Mouse (Mus musculus) natural killer cell, adult 2 months (primary cell): ENCODE measurements at regions not wholly inside any gene's neighbourhood (a gene's known extent, or its start where the extent isn't known, plus 50 kb on each side); places are given as distances from the start of the nearest gene placed in this dataset.

Experiments
- DNase-seq, 2 experiments: peaks; one replicate each; pipeline ENCODE4 v3.0.0; 2022; ENCODE audit warnings: low spot score in 2 of 2

DNA sequence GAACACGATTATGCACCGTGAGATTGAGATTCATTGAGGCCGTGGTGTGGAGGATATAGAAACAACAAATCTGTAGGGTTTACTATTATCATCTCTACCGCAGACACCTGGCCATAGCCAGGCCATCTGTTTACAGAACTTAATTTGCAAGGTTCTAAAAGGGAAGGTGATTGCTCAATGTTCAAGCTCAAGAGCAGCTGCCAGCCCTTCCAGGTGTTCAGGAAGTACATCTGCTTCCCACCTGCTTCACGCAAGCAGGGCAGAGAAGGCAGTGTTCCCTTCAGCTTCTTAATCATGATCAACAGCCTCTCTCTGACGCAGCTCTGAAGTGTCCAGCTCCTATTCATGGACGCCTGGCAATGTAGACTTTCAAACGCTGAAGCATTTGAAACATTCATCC, 202.4 kb upstream of the Prdm1 start:
- DNase-seq = no peak

DNA sequence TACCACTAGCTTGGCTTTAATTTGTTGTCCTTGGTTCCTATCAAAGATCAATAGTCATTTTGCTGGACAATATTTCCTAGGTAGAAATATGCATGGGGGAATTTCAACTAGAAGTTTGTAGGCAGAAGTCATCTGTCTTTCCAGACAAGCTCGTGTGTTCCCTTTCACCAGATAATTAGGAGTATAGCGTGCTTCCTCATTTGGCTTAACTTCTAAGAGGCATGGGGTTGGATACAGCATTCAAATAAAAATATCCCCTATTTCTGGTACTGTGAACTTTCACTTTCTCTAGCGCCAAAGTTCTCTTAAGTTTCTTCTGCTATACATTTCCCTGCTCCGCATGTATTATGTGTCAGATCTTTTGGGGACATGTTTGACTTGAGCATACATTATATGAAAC, 200.7 kb upstream of the Prdm1 start:
- no peak for DNase-seq

DNA sequence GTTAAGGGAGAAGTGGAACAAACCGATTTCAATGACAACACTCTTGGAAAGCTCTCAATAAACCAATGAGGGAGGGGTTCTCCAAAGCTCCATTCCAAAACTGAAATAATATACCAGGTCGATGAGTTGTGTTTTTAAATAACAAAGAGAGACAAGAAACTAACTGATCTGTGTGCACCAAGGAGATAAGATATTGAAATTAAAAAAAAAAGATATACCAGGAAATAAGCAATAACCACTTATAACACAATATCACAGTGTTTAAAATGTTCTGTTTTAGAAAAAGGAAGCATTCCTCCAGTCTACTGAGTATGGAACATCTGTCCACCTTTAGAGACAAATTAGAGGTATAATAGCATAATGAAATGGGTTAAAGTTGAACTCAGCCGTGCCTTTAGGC, 196.3 kb upstream of the Prdm1 start:
- no peak for DNase-seq

DNA sequence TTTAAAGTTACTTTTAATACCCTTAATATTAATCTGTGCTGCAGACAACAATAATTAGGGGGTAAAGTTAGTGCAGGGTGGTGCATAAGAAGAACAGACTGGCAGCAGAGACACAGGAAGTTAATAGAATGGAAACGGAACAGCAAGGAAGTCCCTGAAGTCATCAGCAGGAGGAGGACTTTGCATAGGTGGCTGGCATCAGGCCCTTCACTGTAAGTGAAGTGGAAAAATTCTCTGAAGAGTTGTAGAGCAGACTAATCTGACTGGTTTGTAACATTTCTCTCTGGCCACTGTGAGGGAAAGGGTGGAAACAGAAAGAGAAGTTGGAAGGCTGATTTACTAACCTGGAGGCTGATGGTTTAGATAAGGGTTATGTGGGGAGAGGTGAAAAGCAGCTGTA, 195.5 kb upstream of the Prdm1 start:
- DNase-seq = no peak

DNA sequence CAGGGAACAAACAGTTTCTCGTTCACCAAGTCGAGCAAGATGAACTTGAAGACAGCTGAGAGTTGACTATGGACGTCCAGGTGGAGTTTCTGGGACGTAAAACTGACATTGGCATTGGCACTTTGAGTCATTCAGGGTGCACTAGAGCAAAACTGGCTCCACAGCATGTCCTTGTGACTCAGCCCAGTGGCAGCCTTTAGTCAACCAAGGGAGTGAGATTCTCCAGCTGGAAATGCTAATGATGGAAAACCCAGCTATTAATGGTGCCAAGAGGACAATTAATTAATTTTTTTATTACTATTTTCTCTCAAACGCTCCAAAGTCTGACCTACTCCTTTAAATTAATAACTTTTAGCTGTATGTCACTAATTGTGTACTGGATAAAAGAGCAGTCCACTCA, 195.0 kb upstream of the Prdm1 start:
- no peak for DNase-seq

DNA sequence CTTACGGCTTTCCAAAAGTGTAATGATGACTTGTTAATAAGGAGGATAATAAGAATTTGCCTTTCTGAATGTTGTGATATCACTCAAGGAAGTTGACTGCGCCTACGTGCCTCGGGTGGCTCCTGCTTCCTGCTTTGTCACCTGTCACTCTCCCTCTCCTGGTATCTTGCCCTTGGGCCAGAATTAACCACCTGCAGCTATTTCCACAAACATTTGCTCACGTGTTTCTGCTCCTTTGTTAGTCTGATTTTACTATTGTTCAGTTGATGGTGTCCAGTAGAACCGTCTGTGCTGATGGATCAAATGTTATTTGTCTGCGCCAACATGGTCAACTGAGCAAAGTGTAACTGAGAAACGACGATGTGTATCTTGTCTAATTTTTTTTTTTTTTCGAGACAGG, 193.4 kb upstream of the Prdm1 start:
- no peak for DNase-seq

DNA sequence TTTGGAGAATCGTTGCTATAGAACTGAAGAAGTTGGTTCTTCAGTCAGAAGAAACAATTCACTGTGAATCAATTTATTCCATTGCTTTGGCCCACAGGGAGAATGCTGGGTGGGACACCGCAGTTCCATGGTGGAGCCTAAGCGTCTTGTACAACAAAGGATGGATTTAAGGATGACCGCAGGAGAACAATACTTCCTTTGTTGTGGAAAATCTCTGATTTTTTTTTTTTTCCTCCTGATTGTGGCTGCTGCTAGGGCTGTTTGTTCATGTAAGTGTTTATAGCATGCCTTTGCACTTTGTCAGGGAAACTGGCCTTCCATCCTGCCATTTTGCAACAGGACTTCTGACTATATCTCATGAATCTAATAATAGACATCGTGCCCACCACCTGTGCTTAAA, 188.3 kb upstream of the Prdm1 start:
- no peak for DNase-seq

DNA sequence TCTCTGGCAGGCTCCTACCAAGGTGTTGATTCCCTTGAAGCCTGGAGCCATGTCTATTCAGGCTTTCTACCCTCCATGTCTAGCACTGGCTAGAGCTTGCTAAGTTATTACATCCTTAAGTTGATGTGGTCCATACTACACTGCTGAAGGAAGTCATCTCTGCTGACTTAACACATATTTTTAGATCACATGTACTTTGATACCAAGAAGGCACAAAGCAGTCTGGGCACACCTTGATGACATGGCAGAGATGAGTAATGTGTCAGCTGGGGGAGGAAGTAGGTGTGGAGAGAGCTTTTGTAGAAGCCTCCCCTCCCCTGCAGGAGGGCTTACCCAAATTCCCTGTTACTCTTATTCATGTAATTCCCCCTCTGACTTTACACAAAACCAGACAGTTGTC, 187.6 kb upstream of the Prdm1 start:
- no peak for DNase-seq

DNA sequence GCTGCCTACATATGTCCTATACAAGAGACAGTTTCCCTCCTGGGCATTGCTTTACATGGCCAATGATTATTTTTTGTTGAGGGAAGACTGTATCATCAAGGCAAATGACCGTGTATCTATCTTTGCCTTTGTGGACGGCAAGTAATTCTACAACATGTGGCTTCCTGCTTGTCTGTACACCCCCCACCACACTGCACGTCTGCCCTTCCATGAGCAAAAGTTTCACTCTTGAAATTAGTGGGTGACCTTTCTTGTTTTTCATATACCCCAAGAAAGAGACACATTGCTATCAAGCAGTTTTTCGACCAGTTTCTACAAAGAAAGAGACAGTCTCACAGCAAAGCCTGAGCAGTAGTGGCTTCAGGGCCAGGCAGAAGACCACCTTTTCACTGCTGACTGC, 180.5 kb upstream of the Prdm1 start:
- DNase-seq = no peak

DNA sequence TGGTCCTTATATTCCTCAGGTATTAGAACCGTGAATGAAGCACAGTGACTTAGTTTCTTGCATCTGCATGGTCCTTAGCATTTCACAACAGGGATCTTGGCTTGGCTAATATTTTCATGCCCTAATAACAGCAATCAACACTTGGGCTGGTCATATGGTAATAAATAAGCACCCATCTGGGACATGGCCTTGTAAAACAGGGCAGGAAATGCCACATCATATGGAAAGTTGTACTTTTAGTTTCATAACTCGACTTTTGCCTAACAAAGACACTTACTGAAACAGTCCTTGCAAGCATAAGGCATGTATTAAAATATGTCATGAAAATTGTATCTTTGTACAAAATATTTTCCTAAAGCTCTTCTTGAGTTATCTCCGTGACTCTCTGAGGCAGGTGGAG, 175.8 kb upstream of the Prdm1 start:
- no peak for DNase-seq

DNA sequence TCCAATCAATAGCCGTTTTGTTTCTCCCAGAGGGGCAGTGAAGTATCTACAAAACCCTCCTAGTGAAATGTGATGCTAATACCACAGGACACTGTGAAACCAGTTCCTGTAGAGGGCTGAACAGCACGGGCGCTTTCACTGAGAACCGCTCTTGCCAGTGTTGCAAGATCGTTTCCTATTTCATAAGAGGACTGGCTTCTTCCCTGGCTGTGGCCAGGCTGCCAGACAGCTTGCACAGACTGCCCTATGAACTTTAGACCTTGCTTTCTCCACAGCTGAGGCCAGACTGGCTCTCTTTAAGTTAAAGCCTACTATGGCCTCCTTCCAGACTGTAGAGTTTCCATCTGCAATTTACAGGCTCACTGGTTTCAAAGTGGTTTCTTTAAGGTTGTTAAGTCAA, 173.8 kb upstream of the Prdm1 start:
- no peak for DNase-seq

DNA sequence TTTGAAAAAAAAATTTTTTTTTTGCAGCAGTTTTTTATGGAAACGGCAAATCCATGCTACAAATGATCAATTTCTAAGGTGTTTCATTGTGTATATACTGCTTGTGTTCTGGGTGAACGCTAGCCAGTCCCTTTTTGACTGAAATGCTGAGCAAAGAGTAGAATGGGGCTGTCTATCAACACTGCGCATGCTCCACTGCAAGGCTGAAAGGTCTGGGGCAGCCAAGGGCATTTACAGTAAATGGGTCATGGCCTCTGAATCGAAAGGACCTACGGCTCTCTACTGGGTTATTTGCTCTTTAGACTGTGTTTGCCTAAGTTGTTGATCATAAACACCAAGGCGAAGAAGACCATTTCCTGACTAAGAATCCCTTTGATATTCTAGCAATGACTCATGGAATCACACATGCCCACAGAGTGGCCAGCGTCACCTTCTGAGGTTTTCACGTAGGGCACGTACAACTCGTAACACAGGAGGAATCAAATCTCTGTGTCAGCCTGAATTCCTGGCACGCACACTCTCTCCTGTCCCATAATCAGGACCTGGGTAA, 171.8 kb upstream of the Prdm1 start:
- peak in 1 of 2 experiments; percentile 23 for DNase-seq

DNA sequence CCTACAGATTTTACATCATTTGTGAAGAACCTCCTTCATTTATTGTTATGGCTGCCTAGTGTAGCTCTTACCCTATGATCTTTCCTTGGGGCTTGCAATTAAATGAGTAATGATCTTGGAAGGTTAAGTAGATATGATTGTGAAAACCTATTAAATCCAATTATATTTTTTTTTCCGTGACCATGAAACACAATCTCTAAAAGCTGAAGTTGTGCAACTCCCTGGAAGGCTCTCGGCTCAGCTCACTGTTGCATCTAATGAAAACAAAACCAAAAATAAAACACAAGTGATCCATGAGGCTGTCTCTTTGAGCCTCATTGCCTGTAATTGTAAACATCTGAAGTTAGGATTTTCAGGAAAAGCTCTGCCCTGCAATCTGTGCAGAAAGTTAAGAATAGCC, 169.7 kb upstream of the Prdm1 start:
- no peak for DNase-seq

DNA sequence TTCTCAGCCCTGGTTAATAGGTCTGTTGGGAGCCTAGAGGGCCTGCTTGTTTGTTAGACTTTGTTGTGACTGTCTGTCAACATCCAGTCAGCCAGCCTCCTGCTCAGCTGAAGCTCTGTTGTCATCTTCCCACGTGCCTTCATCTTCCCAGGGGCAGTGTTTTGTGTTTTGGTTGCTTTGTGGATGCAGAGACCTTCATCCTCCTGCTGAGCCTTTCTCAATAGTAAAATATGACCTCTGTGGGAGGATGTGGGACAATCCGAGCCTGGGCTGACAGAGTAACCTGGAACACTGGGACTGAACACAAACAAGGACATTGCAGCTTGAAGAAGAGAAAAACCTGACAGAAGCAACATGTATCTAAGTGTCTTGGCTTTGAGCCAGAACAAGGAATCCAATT, 168.7 kb upstream of the Prdm1 start:
- no peak for DNase-seq

DNA sequence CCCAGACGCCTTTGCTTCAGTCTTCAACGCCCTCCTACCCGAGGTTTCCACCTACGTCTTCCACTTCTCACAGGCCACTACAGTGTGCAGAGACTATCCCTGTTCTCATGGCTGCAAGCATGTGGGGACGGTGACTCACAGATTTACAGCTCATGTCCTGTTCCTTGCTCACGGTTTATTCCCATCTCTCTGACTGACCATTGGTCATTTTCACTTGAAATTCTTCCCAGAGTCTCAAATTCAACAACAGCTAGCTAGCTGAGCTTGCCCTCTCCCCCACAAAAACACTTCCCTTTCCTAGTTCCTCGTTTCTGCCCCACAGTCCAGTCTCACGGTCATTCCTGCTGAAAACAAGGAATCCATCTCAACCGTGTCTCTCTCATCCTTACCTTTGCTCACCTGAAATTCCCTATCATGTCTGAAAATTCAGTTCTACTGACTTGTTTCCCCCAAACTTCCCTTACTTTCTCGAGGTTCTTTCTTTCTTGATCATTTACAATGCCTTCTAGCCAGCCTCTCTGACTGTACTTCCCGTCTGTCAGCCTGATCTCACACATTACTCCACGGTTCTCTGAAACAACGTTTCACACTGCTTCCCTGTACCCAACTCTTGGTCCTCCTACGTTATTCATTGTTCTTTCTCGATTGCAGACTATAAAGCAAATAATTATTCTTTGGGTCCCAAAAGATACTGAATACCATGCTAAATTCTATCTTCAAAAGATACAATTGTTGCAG, 163.5 kb upstream of the Prdm1 start:
- no peak for DNase-seq

DNA sequence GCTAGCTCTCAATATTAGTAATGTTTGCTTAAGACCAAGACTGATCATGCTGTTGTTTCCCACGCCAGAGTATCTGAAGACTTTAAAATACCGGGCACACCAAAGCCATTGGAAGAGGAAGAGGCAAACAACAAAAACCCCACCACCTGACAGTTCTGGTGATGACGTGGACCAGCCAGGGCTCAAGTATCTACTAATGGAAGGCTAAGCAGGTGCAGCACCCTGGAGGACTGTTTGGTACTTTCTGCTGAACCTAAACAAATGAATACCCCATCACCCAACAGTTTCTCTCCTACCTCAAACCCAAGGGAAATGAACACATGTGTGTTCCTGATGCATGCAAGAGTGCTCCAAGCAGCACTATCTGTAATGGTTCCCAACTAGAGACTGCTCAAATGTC, 160.3 kb upstream of the Prdm1 start:
- no peak for DNase-seq

DNA sequence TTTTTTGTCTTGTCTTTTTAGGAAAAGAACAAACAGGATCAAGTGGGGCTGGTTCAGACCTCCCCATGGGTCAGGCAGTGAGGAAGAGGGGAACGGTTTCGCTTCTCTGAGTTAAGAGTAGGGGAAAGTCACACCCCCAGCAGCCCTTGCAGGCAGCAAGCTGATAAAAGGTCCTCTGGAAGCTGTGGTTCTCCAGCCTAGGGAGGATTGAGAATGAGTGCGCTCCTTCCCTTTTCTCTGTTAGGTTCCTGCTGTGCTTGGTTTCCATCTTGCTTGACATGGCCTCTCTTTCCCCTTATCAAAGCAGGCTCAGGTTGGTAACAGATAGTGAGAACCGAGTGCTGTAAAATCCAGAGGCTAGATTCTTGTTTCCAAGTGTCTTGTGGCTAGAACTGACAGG, 157.8 kb upstream of the Prdm1 start:
- no peak for DNase-seq

DNA sequence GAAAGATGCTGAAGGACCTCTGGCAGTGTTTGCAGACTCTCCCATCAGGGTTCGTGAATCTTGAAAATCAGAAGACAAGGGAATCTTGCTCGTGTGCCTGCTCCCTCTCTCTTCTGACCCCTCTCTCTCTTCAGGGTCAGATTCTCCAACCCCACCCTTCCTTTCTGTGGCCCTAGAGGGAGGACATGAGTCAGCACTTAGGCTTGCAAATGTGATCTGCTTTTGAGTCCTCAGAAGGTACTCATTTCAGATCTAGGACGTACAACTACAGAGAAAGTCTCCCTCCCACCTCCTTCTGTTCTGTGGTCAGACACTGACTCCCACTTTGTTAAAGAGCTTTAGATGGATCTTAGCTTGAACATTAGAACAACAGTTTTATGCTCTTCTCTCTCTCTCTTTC, 156.9 kb upstream of the Prdm1 start:
- no peak for DNase-seq

DNA sequence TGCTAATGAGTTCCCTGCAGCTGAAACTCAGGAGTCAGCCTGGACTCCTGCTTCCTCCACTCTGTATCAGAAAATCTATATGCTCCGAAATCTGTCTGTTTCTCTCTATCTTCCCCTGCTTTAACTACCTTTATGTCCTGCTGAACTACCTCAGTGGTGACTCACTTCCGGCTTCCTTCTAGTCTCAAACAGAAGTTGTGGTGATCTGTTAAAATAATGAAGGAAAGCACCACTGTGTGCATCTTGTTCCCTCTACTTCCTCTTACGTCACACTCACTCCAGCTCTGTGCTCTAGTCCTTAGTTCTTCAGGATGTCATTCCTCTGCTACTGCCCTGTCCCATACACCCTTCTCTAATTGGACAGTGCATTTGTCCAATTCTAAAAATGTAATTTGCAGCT, 148.2 kb upstream of the Prdm1 start:
- no peak for DNase-seq

DNA sequence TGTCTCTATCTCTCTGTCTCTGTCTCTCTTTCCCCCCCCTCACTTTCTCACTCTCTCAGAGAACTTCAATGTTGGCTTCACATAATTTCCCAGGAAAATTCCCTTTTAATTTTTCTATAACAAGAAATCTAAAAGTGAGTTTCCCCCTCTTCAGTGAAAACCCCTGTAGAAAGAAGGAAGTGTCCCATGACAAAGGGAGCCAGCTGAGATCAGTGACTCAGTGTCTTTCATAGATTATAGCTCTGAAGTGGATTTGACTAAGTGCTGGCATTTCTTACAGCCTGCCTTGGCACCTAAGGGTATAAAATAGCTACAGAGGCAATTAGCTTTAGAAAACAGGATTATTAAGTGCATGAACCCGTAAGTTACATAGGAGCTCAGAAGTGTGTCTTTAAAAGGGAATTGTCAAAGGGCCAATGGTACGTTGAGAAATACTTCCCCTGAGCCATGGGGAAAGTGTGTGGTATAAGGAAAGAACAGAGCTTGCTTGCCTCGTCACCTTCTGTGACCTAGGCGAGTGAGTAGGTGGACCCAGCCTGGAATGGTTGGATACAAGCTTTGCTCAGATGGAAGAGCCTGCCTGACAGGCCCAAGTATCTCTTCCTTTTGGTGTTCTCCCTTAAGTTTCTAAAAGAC, 137.3 kb upstream of the Prdm1 start:
- no peak for DNase-seq

DNA sequence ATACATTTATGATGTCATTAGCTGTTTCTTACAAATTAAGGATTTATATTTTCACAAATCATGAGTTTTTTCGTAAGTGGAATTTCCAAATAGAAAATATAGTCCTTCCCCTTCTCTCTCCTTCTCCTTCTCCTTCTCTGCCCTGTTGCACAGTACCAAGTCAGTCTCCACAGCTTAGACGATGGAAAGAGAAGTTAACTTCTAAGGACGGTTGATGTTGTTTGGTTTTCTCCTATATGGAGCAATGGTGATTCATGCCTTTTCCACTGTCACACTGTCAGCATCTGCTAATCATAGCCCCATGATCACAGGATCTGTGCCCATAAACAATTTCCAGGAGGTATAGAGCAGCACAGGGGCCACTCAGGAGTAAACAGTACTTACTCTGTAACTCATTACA, 131.2 kb upstream of the Prdm1 start:
- DNase-seq = no peak

DNA sequence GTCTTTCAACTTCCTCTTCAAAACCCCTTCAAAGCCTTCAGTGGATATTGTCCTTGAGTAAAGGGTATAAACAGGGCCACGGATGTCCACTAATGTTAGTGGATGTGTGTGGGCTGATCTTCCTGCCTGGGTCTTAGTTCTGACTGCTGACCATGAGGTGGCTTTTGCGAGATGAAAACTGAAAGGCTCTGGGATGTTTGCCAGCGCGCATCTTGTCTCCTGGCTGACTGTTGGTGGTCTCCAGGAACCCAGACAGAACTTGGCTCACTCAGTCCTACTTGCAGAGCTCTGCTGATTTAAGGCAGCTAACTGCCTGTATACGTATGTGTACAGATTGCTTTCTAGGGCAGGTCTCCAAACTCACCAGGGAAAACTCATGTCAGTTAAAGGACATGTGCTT, 125.5 kb upstream of the Prdm1 start:
- no peak for DNase-seq

DNA sequence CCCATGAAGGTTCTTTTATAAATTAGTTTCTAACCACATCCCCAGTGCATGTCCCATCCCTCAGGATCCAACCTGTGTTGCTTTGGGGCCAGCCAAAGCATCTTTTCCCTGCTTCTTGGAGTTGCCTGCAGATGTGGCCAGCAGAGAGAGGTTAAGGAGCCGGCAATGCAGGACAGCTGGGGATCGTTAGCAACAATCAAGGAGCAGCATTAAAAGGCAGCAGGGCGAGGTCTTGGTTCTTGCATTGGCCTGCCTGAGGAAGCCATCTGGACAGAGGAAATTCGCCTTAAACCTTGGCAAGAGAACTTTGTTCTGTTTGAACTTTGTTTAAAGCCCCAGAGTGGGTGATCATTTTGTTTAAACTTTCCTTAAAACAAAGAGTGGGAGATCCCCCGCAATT, 118.7 kb upstream of the Prdm1 start:
- DNase-seq = no peak

DNA sequence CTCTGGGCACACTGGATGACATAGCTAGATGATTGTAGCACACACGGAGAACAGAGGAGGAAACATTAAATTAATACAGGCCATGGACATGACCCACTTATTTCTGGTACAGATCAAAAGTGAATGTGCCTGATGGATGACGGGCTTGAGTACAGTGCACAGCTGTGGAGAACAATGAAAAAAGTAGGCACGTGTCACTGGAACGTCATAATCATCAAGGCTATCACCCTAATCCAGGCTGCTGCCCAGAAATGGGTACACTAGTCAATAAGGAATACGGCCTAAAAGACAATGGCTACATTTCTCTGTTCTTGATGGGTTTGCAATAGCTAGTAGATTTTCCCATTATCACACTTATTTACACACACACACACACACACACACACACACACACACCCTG, 118.3 kb upstream of the Prdm1 start:
- DNase-seq = no peak
